Mouse (Mus musculus): ENCODE measurements around the gene Zfp953.
"Not testable (repeated sequence)": the region's sequence is repeated elsewhere in the genome, so short reads cannot be mapped to it uniquely, and the experiment has no call there.

Zfp953 gene

GRCm38 (mm10) chr13:67360131-67360744 is at the start of gene Zfp953, which contains the start of gene Gm28044:
Gene Zfp953 (minus strand): TSS chr13:67360605.
Gene Gm28044 (minus strand): TSS chr13:67360536.
- in situ Hi-C loops (cut with MboI, MseI) = no loop called here

DNA sequence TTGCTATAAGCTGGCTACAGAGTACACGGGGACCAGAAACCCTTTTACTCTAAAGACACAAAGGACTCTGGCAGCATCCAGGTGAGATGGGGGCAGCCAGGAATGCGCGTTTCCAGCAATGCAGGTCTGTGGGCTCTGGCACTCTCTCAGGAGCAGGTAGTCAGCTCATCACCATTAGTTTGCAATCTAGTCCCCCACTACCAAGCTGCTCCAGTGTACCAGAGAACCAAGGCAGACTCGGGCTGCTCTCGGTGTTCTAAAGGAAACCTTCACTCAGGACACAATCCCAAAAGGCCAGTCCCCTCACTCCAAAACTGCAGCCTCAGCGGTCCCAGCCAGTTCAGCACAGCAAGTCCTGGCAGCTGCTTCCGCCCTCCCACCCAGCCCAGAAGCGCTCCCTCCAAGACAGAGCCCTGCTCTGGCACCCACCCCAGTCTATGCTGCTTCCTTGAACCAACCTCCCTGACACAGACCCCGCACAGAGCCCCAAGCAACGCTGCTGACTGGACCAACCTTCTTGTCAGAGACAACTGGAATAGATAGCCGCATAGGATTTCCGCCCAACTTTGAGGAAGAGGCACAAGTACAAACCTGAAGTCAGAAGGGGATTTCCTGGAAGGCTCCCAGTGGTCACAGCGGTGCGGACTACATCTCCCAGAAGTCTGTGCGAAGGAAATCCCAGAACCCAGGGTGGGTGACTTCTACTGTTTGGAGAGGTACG is 38.9 kb upstream of the Zfp953 start, which contains the start of gene Zfp429:
Gene Zfp429, minus strand, starts transcription at position 637 of the 721 bp plus-strand sequence.
- in situ Hi-C loops (cut with MboI, MseI) = not testable (repeated sequence)

DNA sequence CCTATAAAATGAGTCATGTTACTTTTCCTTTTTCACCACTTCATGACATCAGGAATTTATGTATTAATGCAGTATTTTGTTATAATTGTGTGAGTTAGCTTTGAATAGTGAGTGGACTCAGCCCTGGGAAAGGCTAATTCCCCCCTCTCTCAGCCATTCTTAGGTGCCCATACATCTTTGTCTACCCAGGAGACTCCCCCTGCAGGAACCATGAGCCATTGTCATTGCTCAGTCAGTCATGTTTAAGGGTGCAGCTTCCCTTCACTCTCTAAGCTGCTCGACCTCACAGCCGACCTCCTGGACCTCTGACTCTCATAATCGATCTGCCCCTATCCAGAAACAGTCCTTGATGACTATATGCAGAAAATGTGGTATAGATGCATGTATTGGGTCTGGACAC is 15.8 kb upstream of the Zfp953 start:
- in situ Hi-C loops (cut with MboI, MseI) = loop anchor here (10.0 kb wide), 1 partner anchor 201 kb away; the partner anchor contains the start of gene Rsl1

- in situ Hi-C loops (cut with MboI, MseI) = loop anchor here (10.0 kb wide), 1 partner anchor 200 kb away; the partner anchor contains the start of gene Rsl1
These were observed 14.9 kb upstream of the Zfp953 start, which contains the start of the genes Gm28041 and Zfp456 for GRCm38 (mm10) chr13:67375050-67375911. Gene Gm28041 (minus strand): TSS chr13:67375733. Gene Zfp456 (minus strand): TSS chr13:67375810.

DNA sequence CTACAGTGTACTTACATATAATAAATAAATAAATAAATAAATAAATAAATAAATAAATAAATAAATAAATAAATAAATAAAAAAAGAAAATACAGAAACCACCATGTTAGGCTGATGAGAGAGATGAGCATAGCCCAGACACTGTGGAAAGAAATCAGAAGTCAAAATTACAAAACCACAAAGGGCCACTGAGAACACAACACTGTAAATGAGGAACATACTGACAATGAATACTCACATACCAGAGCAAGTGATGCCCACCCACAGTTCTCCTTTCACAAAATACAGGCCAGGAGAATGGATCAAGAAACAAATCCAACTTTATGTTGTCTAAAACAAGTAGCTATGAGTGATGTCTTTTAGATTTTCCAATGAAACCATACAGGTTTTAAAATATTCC is 8.6 kb downstream of the Zfp953 start:
- in situ Hi-C loops (cut with MboI, MseI) = no loop called here

DNA sequence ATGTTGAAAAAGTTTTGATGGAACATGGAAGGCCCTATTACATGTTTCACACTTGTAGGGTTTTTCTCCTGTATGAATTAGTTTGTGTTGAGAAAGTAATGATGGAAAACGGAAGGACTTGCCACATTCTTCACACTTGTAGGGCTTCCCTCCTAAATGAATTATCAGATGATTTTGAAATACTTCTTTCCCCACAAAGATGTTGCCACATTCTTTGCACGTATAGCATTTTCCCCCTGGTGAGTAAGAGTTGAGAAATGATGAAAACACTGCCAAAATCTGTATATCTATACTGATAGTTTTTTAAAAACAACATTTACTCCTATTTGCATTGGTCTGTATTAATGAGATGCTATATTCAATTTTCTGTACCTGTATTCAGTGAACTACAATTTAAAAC is 17.0 kb downstream of the Zfp953 start:
- in situ Hi-C loops (cut with MboI, MseI) = no loop called here

DNA sequence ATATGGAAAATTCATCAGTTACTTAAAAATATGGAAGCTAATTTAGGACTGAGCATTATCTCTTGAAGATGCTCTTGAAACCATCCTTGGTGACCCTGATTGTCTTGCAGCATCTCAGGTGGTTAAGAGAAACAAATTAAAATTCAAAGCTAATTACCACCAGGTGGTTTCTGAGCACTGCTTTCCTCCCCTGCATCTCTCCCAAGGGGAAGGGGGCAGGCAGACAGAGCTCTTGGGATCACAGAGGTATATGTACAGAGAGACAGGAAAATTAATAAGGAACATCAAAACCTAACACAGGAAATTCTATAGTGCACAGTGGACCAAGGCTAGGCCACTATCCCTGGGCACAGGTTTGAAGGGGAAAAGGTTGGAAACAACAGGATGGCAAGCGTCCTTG is 27.5 kb downstream of the Zfp953 start:
- in situ Hi-C loops (cut with MboI, MseI) = loop anchor here (5.0 to 10.0 kb wide), 2 partner anchors 119 to 502 kb away; partner anchors contain the start of genes Gm10037 and Zfp874a

GRCm38 (mm10) chr13:67332019-67332724 is 28.2 kb downstream of the Zfp953 start, which contains the start of gene Zfp595:
Gene Zfp595 (minus strand): TSS chr13:67332570.
- in situ Hi-C loops (cut with MboI, MseI) = loop anchor here (5.0 to 10.0 kb wide), 2 partner anchors 120 to 503 kb away; partner anchors contain the start of genes Gm10037 and Zfp874a

GRCm38 (mm10) chr13:67306718-67307117 is 53.7 kb downstream of the Zfp953 start:
- in situ Hi-C loops (cut with MboI, MseI) = loop anchor here (5.0 kb wide), 1 partner anchor 184 kb away; the partner anchor contains the start of gene Zfp759

- in situ Hi-C loops (cut with MboI, MseI) = loop anchor here (5.0 kb wide), 1 partner anchor 184 kb away; the partner anchor contains the start of gene Zfp759
These were observed 54.4 kb downstream of the Zfp953 start, which contains the start of gene Zfp457 for GRCm38 (mm10) chr13:67305822-67306672. Gene Zfp457 (minus strand): TSS chr13:67306485.

All from T-helper 1 cell (primary cell).